ENCODE assay signal across 22 mouse cellular contexts in the genomic region with DNA sequence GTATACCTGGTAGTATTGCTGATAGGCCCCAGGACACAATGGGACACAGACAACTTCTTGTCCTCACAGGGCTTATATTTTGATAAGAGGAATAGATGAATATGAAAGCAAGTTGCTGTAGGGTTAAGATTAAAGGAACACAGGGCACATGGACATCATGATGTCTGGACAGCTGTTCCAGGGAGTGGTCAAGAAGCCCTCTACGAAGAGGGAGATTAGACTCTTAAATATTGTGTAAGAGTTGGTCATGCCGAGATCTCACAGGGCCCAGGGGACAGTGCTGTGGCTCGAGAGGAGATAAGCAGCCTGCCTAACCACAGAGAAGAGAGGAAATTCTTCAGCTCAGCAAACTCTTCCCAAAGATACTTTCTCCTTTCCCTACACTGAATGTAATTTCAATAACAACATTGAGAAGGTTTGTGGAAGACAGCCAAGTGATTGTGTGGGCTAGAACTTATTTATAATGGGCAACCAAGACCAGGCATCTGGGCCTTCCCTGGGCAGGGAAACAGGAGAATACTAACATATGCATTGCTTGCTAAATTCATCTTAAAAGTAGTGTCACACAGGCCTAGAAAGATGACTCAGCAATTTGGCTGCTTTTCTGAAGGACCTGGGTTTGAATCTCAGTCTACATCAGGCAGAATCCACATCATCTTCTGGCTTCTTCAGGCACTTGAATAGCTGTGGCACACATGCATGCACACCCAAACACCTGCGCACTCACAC.
A peak's percentile ranks its signal among the peaks of the same experiment; 100 is the strongest.
DNase-seq lines count a peak whose midpoint lies in the region; ATAC-seq and TF ChIP-seq lines count a peak whose summit lies in the region.
"Had no signal": no experiment of that assay in that cellular context is flagged by ENCODE, and none has a peak within 500 bp of the region (broad histone marks: within the 10 kb centered on the region; RNA-seq: fewer than 3 reads in every experiment).

No protein-coding gene starts in this region.

- 47% methylated on average over 4 of the region's 4 CpGs for WGBS in heart, embryonic 10.5 days

- no peak for TF ChIP-seq POLR2A in cortical plate, adult 2 months (IDR thresholded peaks at IDR 0.05; ENCODE audit: extremely low read depth, insufficient read depth, low read length)

- no peak for TF ChIP-seq CTCF in cortical plate, adult 2 months (IDR thresholded peaks at IDR 0.05; ENCODE audit: extremely low read depth, insufficient read depth, low read length)

- no peak overlapping the region for H3K4me3 ChIP-seq in heart, embryonic 10.5 days
- no peak overlapping the region for H3K4me3 ChIP-seq in cortical plate, adult 2 months (ENCODE audit: insufficient read depth, low read length)
- H3K4me3 ChIP-seq: embryonic facial prominence, embryonic 13.5 days; hindbrain, embryonic 12.5 days; midbrain, embryonic 13.5 days; stomach, embryonic 15.5 days had no signal

- peak; percentile 30 for DNase-seq in heart, adult 8-10 months (ENCODE audit: low spot score)
- DNase-seq in heart, embryonic 10.5 days (ENCODE audit: low spot score): no peak
- peak; percentile 53 to 54 for DNase-seq in right cerebral cortex, adult 2 months (ENCODE audit: low spot score in 2 of 2)
- DNase-seq in right cerebral cortex, postnatal 14 days: no peak
- DNase-seq in telencephalon, adult 2 months (ENCODE audit: low read depth, low spot score): peak; percentile 65
- no peak for DNase-seq in embryo, embryonic 10 days (ENCODE audit: low spot score)
- DNase-seq: cerebellum, adult 11 months; gastrocnemius, postnatal 10 days; kidney, postnatal 10 days; liver; lung, embryonic 14.5 days; spleen, adult 18-20 months; thymus, postnatal 14 days had no signal

- H3K36me3 ChIP-seq in heart, embryonic 10.5 days: no peaks in the 10 kb centered on the region
- H3K36me3 ChIP-seq: embryonic facial prominence, embryonic 13.5 days; hindbrain, embryonic 12.5 days; midbrain, embryonic 13.5 days; stomach, embryonic 15.5 days had no signal

- no peaks in the 10 kb centered on the region for H3K27me3 ChIP-seq in heart, embryonic 10.5 days (ENCODE audit: insufficient read depth, poor library complexity, severe bottlenecking)
- H3K27me3 ChIP-seq: embryonic facial prominence, embryonic 13.5 days; hindbrain, embryonic 12.5 days; midbrain, embryonic 13.5 days; Patski; stomach, embryonic 15.5 days had no signal

- ATAC-seq in activated CD4-positive, CD25-positive, alpha-beta regulatory T cell, adult 4 months: no peak
- ATAC-seq: intestine, embryonic 16.5 days; Patski had no signal

- peaks cover 5% of the 10 kb centered on the region; the same call in 1 of the 2 replicates for H3K4me1 ChIP-seq in heart, embryonic 10.5 days
- H3K4me1 ChIP-seq in cortical plate, adult 2 months (ENCODE audit: control insufficient read depth, insufficient read depth, low read length): peaks cover 4% of the 10 kb centered on the region; the same call in 1 of the 2 replicates
- H3K4me1 ChIP-seq: hindbrain, embryonic 12.5 days; stomach, embryonic 15.5 days had no signal

- H3K27ac ChIP-seq in heart, embryonic 10.5 days: no peak overlapping the region
- H3K27ac ChIP-seq in cortical plate, adult 2 months (ENCODE audit: insufficient read depth, low read length): peak overlapping the region; percentile 25; the same call in 1 of the 2 replicates
- H3K27ac ChIP-seq: hindbrain, embryonic 12.5 days; macrophage; stomach, embryonic 15.5 days had no signal

- H3K9me3 ChIP-seq in heart, embryonic 10.5 days: no peaks in the 10 kb centered on the region
- H3K9me3 ChIP-seq: embryonic facial prominence, embryonic 13.5 days; hindbrain, embryonic 12.5 days; midbrain, embryonic 13.5 days; stomach, embryonic 15.5 days had no signal

Comparison
In these comparisons a context has a peak if more than half of its experiments do, and no peak if none do; other contexts are left out.
1. DNase-seq: peak in heart, adult 8-10 months (single experiment), right cerebral cortex, adult 2 months (2 of 2) and telencephalon, adult 2 months (single experiment); none in heart, embryonic 10.5 days (single experiment), right cerebral cortex, postnatal 14 days (single experiment) and embryo, embryonic 10 days (single experiment).